In genomic region chr2:167343369-167344140, GRCm38 (mm10) we compare ENCODE assay signal across 12 mouse cellular contexts. TPM values are rescaled to one million over a fixed set of nuclear protein-coding genes. Genes with fewer than 3 reads are reported as not detected.
A peak's percentile ranks its signal among the peaks of the same experiment; 100 is the strongest.
DNase-seq lines count a peak whose midpoint lies in the region; ATAC-seq and TF ChIP-seq lines count a peak whose summit lies in the region.
"Had no signal": no experiment of that assay in that cellular context is flagged by ENCODE, and none has a peak within 500 bp of the region (broad histone marks: within the 10 kb centered on the region; RNA-seq: fewer than 3 reads in every experiment).

No protein-coding gene starts in this region.

- no peak for TF ChIP-seq POLR2A in cerebellum, adult 2 months (IDR thresholded peaks at IDR 0.05; ENCODE audit: borderline replicate concordance, insufficient read depth, low read length)

- H3K4me3 ChIP-seq in cerebellum, adult 2 months (replicated peaks; ENCODE audit: insufficient read depth, low read depth, low read length), result no peak overlapping the region
- peak overlapping the region; percentile 79 for H3K4me3 ChIP-seq in megakaryocyte, embryonic 14.5 days (replicated peaks)
- H3K4me3 ChIP-seq in erythroblast, embryonic 14.5 days (replicated peaks), result peak overlapping the region; percentile 52
- H3K4me3 ChIP-seq: layer of hippocampus, adult 2 months; limb, embryonic 12.5 days; midbrain, embryonic 12.5 days had no signal

- peak; percentile 4 to 18 for DNase-seq in cerebellum, adult 2 months
- no peak for DNase-seq in cerebellum, postnatal 36 days
- no peak for DNase-seq in urinary bladder, postnatal 36 days (ENCODE audit: low spot score in 2 of 2)
- no peak for DNase-seq in embryo, embryonic 10.5 days (ENCODE audit: low spot score)
- DNase-seq: gastrocnemius, postnatal 36 days had no signal

- H3K27me3 ChIP-seq in cerebellum, adult 2 months (ENCODE audit: control insufficient read depth, insufficient read depth, low read length), result no peaks in the 10 kb centered on the region
- peaks cover 49% of the 10 kb centered on the region for H3K27me3 ChIP-seq in megakaryocyte, embryonic 14.5 days (replicated peaks)
- peaks cover 50% of the 10 kb centered on the region for H3K27me3 ChIP-seq in erythroblast, embryonic 14.5 days (ENCODE audit: control insufficient read depth)
- H3K27me3 ChIP-seq: limb, embryonic 12.5 days; midbrain, embryonic 12.5 days had no signal

- peaks cover 2% of the 10 kb centered on the region for H3K36me3 ChIP-seq in megakaryocyte, embryonic 14.5 days (replicated peaks; ENCODE audit: low read length)
- H3K36me3 ChIP-seq in erythroblast, embryonic 14.5 days (ENCODE audit: control insufficient read depth), result no peaks in the 10 kb centered on the region; the same call in 1 of the 2 replicates
- H3K36me3 ChIP-seq: limb, embryonic 12.5 days; midbrain, embryonic 12.5 days had no signal

- no peak for TF ChIP-seq CTCF in cerebellum, adult 2 months (IDR thresholded peaks at IDR 0.05; ENCODE audit: borderline replicate concordance, insufficient read depth, low read depth, low read length)

- WGBS in cerebellum, adult 2 months, result 63% methylated on average over 12 of the region's 12 CpGs

- no peak overlapping the region for H3K27ac ChIP-seq in cerebellum, adult 2 months (ENCODE audit: insufficient read depth, low read length)
- H3K27ac ChIP-seq: layer of hippocampus, adult 2 months; limb, embryonic 12.5 days; midbrain, embryonic 12.5 days had no signal

- H3K9me3 ChIP-seq in megakaryocyte, embryonic 14.5 days, result peaks cover 3% of the 10 kb centered on the region; the same call in 1 of the 2 replicates
- H3K9me3 ChIP-seq in erythroblast, embryonic 14.5 days (ENCODE audit: control insufficient read depth, low read length), result peaks cover 9% of the 10 kb centered on the region; the same call in 1 of the 2 replicates
- H3K9me3 ChIP-seq: limb, embryonic 12.5 days; midbrain, embryonic 12.5 days had no signal

- peaks cover 24% of the 10 kb centered on the region for H3K4me1 ChIP-seq in cerebellum, adult 2 months (ENCODE audit: control insufficient read depth, insufficient read depth, low read length)
- H3K4me1 ChIP-seq in megakaryocyte, embryonic 14.5 days, result peaks cover 50% of the 10 kb centered on the region
- peaks cover 84% of the 10 kb centered on the region for H3K4me1 ChIP-seq in erythroblast, embryonic 14.5 days (ENCODE audit: control insufficient read depth)

- no peak for ATAC-seq in megakaryocyte, adult 5-6 weeks (ENCODE audit: poor library complexity, severe bottlenecking)
- peak; percentile 83 for ATAC-seq in megakaryocyte-erythroid progenitor cell, adult 5-6 weeks (replicated peaks; ENCODE audit: low FRiP score, low TSS enrichment, poor library complexity, severe bottlenecking)

RNA-seq across cellular contexts. Expression of gene B4galt5, which starts 5.4 kb away (rescaled TPM):
- 53.5 and 59.4 TPM in 2 replicates for polyA plus RNA-seq in cerebellum, adult 2 months (2012; rRNA removed)
- polyA plus RNA-seq in megakaryocyte, embryonic 14.5 days (2012; ENCODE audit: insufficient read depth, low replicate concordance), result 3.7 and 4.1 TPM in 2 replicates
- 62.5 and 80.6 TPM in 2 replicates for total RNA-seq in megakaryocyte, adult 5-6 weeks (2015)
- 52.4 and 67.3 TPM in 2 replicates for total RNA-seq in megakaryocyte, adult 5-6 weeks (2017)
- 0.15 and 0.28 TPM in 2 replicates for polyA plus RNA-seq in erythroblast, embryonic 14.5 days (2012)
- total RNA-seq in megakaryocyte-erythroid progenitor cell, adult 5-6 weeks (2014; fragmentation: Nextera tagmentation), result 2.1 TPM in 1 of 2 replicates, not detected in the other
- total RNA-seq in megakaryocyte-erythroid progenitor cell, adult 5-6 weeks (2017), result 0.80 and 20.1 TPM in 2 replicates

Comparison
In these comparisons a context has a peak if more than half of its experiments do, and no peak if none do; other contexts are left out.
1. DNase-seq: peak in cerebellum, adult 2 months (2 of 2); none in cerebellum, postnatal 36 days (0 of 2), urinary bladder, postnatal 36 days (0 of 2) and embryo, embryonic 10.5 days (single experiment).
2. RNA of gene B4galt5, which starts 5.4 kb away (polyA plus RNA-seq): 53.5 to 59.4 TPM in cerebellum, adult 2 months; 3.7 to 4.1 TPM in megakaryocyte, embryonic 14.5 days and 0.15 to 0.28 TPM in erythroblast, embryonic 14.5 days; every median in the first group is over 10 times any median in the second.